Mouse (Mus musculus) mouse trophoblast stem cell (cell line): ENCODE results near the gene Dennd2a.

Experiments
- in situ Hi-C, 2 experiments: fragments of 300-500 bp; cut with MseI, MboI; formaldehyde crosslinking; loops; 2 replicates in 1 of 2; 3 replicates in 1 of 2; pipeline ENCODE4 v1.15.1; 2025

Dennd2a gene

GRCm38 (mm10) chr6:39557723-39558261 lies at the start of gene Dennd2a:
Gene Dennd2a, minus strand, starts transcription at chr6:39557867.
- in situ Hi-C loops: no loop called here

- in situ Hi-C loops: loop anchor here in 1 of 2 experiments (25.0 kb wide), 1 partner anchor 180 kb away; no protein-coding TSS in a partner anchor
Measured at GRCm38 (mm10) chr6:39607365-39607764, 49.7 kb upstream of the Dennd2a start.

- in situ Hi-C loops: loop anchor here in 1 of 2 experiments (25.0 kb wide), 1 partner anchor 180 kb away; no protein-coding TSS in a partner anchor
Measured at GRCm38 (mm10) chr6:39606862-39607261, 49.2 kb upstream of the Dennd2a start.

- in situ Hi-C loops: loop anchor here in 1 of 2 experiments (25.0 kb wide), 1 partner anchor 181 kb away; no protein-coding TSS in a partner anchor
Measured at GRCm38 (mm10) chr6:39606056-39606455, 48.4 kb upstream of the Dennd2a start.

- in situ Hi-C loops: loop anchor here in 1 of 2 experiments (25.0 kb wide), 1 partner anchor 183 kb away; no protein-coding TSS in a partner anchor
Measured at GRCm38 (mm10) chr6:39604565-39604964, 46.9 kb upstream of the Dennd2a start.

- in situ Hi-C loops: loop anchor here in 1 of 2 experiments (25.0 kb wide), 1 partner anchor 185 kb away; no protein-coding TSS in a partner anchor
Measured at GRCm38 (mm10) chr6:39601828-39602227, 44.2 kb upstream of the Dennd2a start.

- in situ Hi-C loops: loop anchor here in 1 of 2 experiments (25.0 kb wide), 1 partner anchor 186 kb away; no protein-coding TSS in a partner anchor
Measured at GRCm38 (mm10) chr6:39600851-39601250, 43.2 kb upstream of the Dennd2a start.

- in situ Hi-C loops: no loop called here
Measured at GRCm38 (mm10) chr6:39592401-39593214, 34.9 kb upstream of the Dennd2a start, which contains the start of gene Ndufb2. Gene Ndufb2, plus strand, starts transcription at chr6:39592574.

GRCm38 (mm10) chr6:39591481-39591880 lies 33.8 kb upstream of the Dennd2a start:
- in situ Hi-C loops: no loop called here

- in situ Hi-C loops: no loop called here
Measured at GRCm38 (mm10) chr6:39585517-39585916, 27.9 kb upstream of the Dennd2a start, which contains the start of gene Gm42420. Gene Gm42420, plus strand, starts transcription at chr6:39585753.

- in situ Hi-C loops: no loop called here
Measured at GRCm38 (mm10) chr6:39581087-39581784, 23.6 kb upstream of the Dennd2a start.

GRCm38 (mm10) chr6:39580558-39580957 lies 22.9 kb upstream of the Dennd2a start:
- in situ Hi-C loops: no loop called here

- in situ Hi-C loops: no loop called here
Measured at GRCm38 (mm10) chr6:39579552-39579951, 21.9 kb upstream of the Dennd2a start.

GRCm38 (mm10) chr6:39574951-39575350 lies 17.3 kb upstream of the Dennd2a start:
- in situ Hi-C loops: no loop called here

GRCm38 (mm10) chr6:39574555-39574869 lies 16.8 kb upstream of the Dennd2a start:
- in situ Hi-C loops: no loop called here

- in situ Hi-C loops: no loop called here
Measured at GRCm38 (mm10) chr6:39573791-39574554, 16.3 kb upstream of the Dennd2a start, which contains the start of gene Adck2. Gene Adck2, plus strand, starts transcription at chr6:39573873.

GRCm38 (mm10) chr6:39570426-39570825 lies 12.8 kb upstream of the Dennd2a start:
- in situ Hi-C loops: no loop called here

- in situ Hi-C loops: loop anchor here in 1 of 2 experiments (10.0 kb wide), 1 partner anchor 103 kb away; no protein-coding TSS in a partner anchor
Measured at GRCm38 (mm10) chr6:39567528-39567927, 9.9 kb upstream of the Dennd2a start.

- in situ Hi-C loops: loop anchor here in 1 of 2 experiments (10.0 kb wide), 1 partner anchor 98 kb away; no protein-coding TSS in a partner anchor
Measured at GRCm38 (mm10) chr6:39562166-39563015, 4.7 kb upstream of the Dennd2a start.
